Mouse (Mus musculus) midbrain, embryonic 13.5 days (tissue): ENCODE data around the gene Lyg2. TPM values are rescaled to one million over a fixed set of nuclear protein-coding genes. Genes with fewer than 3 reads are reported as not detected.

Experiments used
- ATAC-seq: fragments of 200-750 bp; cut with Nextera tagmentation; 2 replicates; pipeline ENCODE4 v1.8.0; 2017; ENCODE audit warnings: mild to moderate bottlenecking, moderate TSS enrichment, moderate library complexity
- H3K27ac ChIP-seq: fragments of 300-500 bp; sonication (generic); 2 replicates; pipeline ENCODE4 v1.5.1; 2015; ENCODE audit warnings: inconsistent platforms, mild to moderate bottlenecking, moderate library complexity
- H3K27me3 ChIP-seq: fragments of 300-500 bp; sonication (generic); 2 replicates; pipeline ENCODE4 v1.6.1; 2015; ENCODE audit warnings: mild to moderate bottlenecking, inconsistent platforms
- H3K36me3 ChIP-seq: fragments of 300-500 bp; sonication (generic); 2 replicates; pipeline ENCODE4 v1.6.1; 2015; ENCODE audit warnings: mild to moderate bottlenecking, inconsistent platforms
- H3K4me1 ChIP-seq: fragments of 300-500 bp; sonication (generic); replicated peaks from 2 replicates; pipeline ENCODE4 v1.6.1; 2015; ENCODE audit warnings: inconsistent platforms
- H3K4me2 ChIP-seq: fragments of 300-500 bp; sonication (generic); replicated peaks from 2 replicates; pipeline ENCODE4 v1.6.1; 2015; ENCODE audit warnings: moderate library complexity, mild to moderate bottlenecking, inconsistent platforms
- H3K4me3 ChIP-seq: fragments of 300-500 bp; sonication (generic); replicated peaks from 2 replicates; pipeline ENCODE4 v1.5.1; 2015; ENCODE audit warnings: mild to moderate bottlenecking, inconsistent platforms
- H3K9ac ChIP-seq: fragments of 300-500 bp; sonication (generic); replicated peaks from 2 replicates; pipeline ENCODE4 v1.6.1; 2015; ENCODE audit warnings: mild to moderate bottlenecking, inconsistent platforms
- H3K9me3 ChIP-seq: fragments of 300-500 bp; sonication (generic); 2 replicates; pipeline ENCODE4 v1.6.1; 2016; ENCODE audit warnings: mild to moderate bottlenecking, inconsistent platforms
- WGBS: fragments of 180-500 bp; shearing (Covaris S2); methylation state at CpG from one replicate; pipeline ENCODE4 v1.1.7; 2015; 5-methylcytosine and 5-hydroxymethylcytosine counted together
- polyA plus RNA-seq: library from polyadenylated mRNA; unstranded; fragments of >200 nt; fragmentation: Nextera tagmentation; extraction: Ambion mirVana; gene quantifications from 2 replicates; pipeline ENCODE4 v1.2.1, GENCODE M21; 2015

Lyg2 gene
- polyA plus RNA-seq, 1 experiment from 2014 or later, result not detected

DNA sequence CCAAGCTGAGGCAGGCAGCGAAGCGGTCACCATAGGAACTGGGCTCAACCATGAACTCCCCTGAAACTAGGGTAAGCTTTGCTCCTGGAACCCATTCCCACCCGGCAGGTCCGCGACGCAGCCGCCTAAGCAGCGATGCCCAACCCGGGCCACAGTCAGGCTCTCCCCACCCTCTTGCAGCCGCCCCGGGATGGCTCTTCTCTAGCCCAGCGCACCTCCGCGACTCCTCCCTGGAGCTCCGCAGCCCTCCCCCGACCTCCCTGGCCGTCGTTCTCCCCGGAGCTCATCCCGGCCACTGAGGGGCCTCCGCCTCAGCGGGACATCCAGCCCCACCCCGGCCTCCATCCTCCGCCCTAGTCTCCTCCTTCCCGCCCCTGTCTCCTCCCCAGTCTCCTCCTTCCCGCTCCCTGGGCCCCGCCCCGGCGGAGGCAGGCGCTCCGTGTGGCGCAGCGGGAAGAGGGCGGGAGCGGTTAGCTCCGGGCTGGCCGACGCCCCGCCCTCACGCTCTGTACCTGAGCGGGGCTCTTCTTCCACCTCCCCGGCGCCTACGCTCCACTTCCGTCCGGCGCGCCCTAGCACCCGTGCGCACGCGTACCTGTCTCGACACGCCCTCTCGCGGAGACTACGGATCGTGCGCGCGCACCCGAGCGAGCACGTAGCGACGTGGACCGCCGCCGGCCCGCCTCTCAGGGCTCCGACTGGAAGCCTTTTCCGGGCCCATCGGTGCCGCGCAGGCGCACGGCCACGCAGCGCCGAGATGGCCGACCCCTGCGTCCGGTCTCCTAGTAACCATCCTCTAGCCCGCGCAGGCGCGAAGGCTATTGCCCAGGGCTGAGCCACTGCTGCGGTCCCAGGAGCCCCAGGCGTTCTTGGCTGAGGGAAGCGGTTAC, 51.5 kb downstream of the Lyg2 start:
- Histone ChIP-seq H3K4me1 (peaks cover 12% of the 10 kb centered on the region), H3K9ac (peak overlapping the region; percentile 79), H3K4me3 (peak overlapping the region; percentile 68), H3K9me3 (no peaks in the 10 kb centered on the region), H3K27ac (peak overlapping the region; percentile 91), H3K4me2 (peak overlapping the region; percentile 67), H3K27me3 (peaks cover 13% of the 10 kb centered on the region), H3K36me3 (no peaks in the 10 kb centered on the region)
- under 1% methylated on average over 89 of the region's 90 CpGs for WGBS
- peak; percentile 98 for ATAC-seq

Other genes starting within 250 kb of the Lyg2 start
- 0.83 and 0.85 TPM in 2 replicates for gene 2010300C02Rik, start 196.4 kb downstream of the Lyg2 start, polyA plus RNA-seq
- gene Tsga10, start 50.1 kb downstream of the Lyg2 start, polyA plus RNA-seq, result 24.5 and 24.8 TPM in 2 replicates
- gene Lipt1, start 44.8 kb downstream of the Lyg2 start, polyA plus RNA-seq, result 7.2 and 7.5 TPM in 2 replicates
- gene Mitd1, start 26.1 kb downstream of the Lyg2 start, polyA plus RNA-seq, result 16.7 and 17.2 TPM in 2 replicates
- 245 and 253 TPM in 2 replicates for gene Mrpl30, start 26.0 kb downstream of the Lyg2 start, polyA plus RNA-seq
- not detected in 2 replicates for gene Lyg1, start 41.3 kb upstream of the Lyg2 start, polyA plus RNA-seq
- gene Txndc9, start 81.4 kb upstream of the Lyg2 start, polyA plus RNA-seq, result 165 and 167 TPM in 2 replicates
- gene Eif5b, start 81.5 kb upstream of the Lyg2 start, polyA plus RNA-seq, result 26.5 and 27.0 TPM in 2 replicates
- gene Rev1, start 213.3 kb upstream of the Lyg2 start, polyA plus RNA-seq, result 37.5 and 43.7 TPM in 2 replicates